Mouse (Mus musculus) liver, embryonic 14.5 days (tissue): ENCODE results near the gene Gdf9. TPM values are rescaled to one million over a fixed set of nuclear protein-coding genes. Genes with fewer than 3 reads are reported as not detected.
A peak's percentile ranks its signal among the peaks of the same experiment; 100 is the strongest.

ENCODE experiments used
- ATAC-seq: fragments of 200-750 bp; cut with Nextera tagmentation; 2 replicates; pipeline ENCODE4 v1.8.0; 2017; ENCODE audit warnings: moderate number of reproducible peaks, mild to moderate bottlenecking, moderate library complexity; ENCODE audit not compliant: insufficient read depth
- DNase-seq, 3 experiments: peaks; one replicate each; pipeline ENCODE4 v3.0.0-alpha.2; 2012 to 2013; ENCODE audit warnings: low read depth in 3 of 3, low spot score in 3 of 3
- H3K27ac ChIP-seq: fragments of 300-500 bp; sonication (generic); 2 replicates; pipeline ENCODE4 v1.5.1; 2014; ENCODE audit warnings: moderate library complexity, mild to moderate bottlenecking, control low read depth, inconsistent platforms
- H3K27me3 ChIP-seq: fragments of 300-500 bp; sonication (generic); 2 replicates; pipeline ENCODE4 v1.6.1; 2014; ENCODE audit warnings: mild to moderate bottlenecking, low read length, moderate library complexity; ENCODE audit not compliant: control insufficient read depth, insufficient read depth
- H3K36me3 ChIP-seq: fragments of 300-500 bp; sonication (generic); replicated peaks from 2 replicates; pipeline ENCODE4 v1.6.1; 2014; ENCODE audit warnings: low read depth; ENCODE audit not compliant: control insufficient read depth, insufficient read depth
- H3K4me1 ChIP-seq, 2 experiments: fragments of 200-500 bp in 1 of 2; fragments of 300-500 bp in 1 of 2; sonication (generic) in 1 of 2; replicated peaks; 2 replicates each; pipeline ENCODE4 v1.6.1; 2012 to 2014; ENCODE audit warnings: antibody characterized with exemption in 1 of 2, inconsistent platforms in 1 of 2, low read length in 1 of 2; ENCODE audit not compliant: control insufficient read depth in 2 of 2, insufficient read depth in 2 of 2
- H3K4me2 ChIP-seq: fragments of 300-500 bp; sonication (generic); 2 replicates; pipeline ENCODE4 v1.6.1; 2014; ENCODE audit warnings: low read depth, mild to moderate bottlenecking, control low read depth, moderate library complexity
- H3K4me3 ChIP-seq, 2 experiments: fragments of 200-500 bp in 1 of 2; fragments of 300-500 bp in 1 of 2; sonication (generic) in 1 of 2; 2 replicates each; pipeline ENCODE4 v1.5.1; 2012 to 2014; ENCODE audit warnings: low read depth in 2 of 2, low read length in 2 of 2, mild to moderate bottlenecking in 2 of 2, control low read depth in 1 of 2, inconsistent platforms in 1 of 2, moderate library complexity in 1 of 2; ENCODE audit not compliant: insufficient read depth in 1 of 2
- H3K9ac ChIP-seq: fragments of 300-500 bp; sonication (generic); replicated peaks from 2 replicates; pipeline ENCODE4 v1.6.1; 2014; ENCODE audit warnings: mild to moderate bottlenecking, control low read depth, moderate library complexity
- H3K9me3 ChIP-seq: fragments of 300-500 bp; sonication (generic); 2 replicates; pipeline ENCODE4 v1.6.1; 2016; ENCODE audit warnings: low read length, mixed read lengths; ENCODE audit not compliant: control insufficient read depth
- CTCF ChIP-seq: IDR thresholded peaks from 2 replicates; pipeline ENCODE4 v1.5.1; 2016; ENCODE audit warnings: antibody characterized with exemption, low read depth, control low read depth
- EP300 ChIP-seq: IDR thresholded peaks from 2 replicates; pipeline ENCODE4 v1.6.1; 2016; ENCODE audit warnings: antibody characterized with exemption, low read depth
- WGBS: fragments of 180-500 bp; shearing (Covaris S2); extraction: QIAGEN DNeasy Blood & Tissue Kit; methylation state at CpG from one replicate; pipeline ENCODE4 v1.1.7; 2014; ENCODE audit not compliant: insufficient replicate concordance; 5-methylcytosine and 5-hydroxymethylcytosine counted together
- polyA plus RNA-seq, 2 experiments: library from polyadenylated mRNA; depleted of rRNA in 1 of 2; stranded (reverse) in 1 of 2; unstranded in 1 of 2; fragments of >200 nt; fragmentation: Nextera tagmentation in 1 of 2; extraction: Ambion mirVana in 1 of 2; gene quantifications; 2 replicates each; pipeline versions ENCODE4 v1.2.1 to v1.2.3; 2012 to 2014

The Gdf9 gene
- polyA plus RNA-seq, 2 experiments: 0.12 to 0.41 TPM

- WGBS: 6% methylated on average over 55 of the region's 55 CpGs
- peak overlapping the region in 1 of 2 experiments; percentile 20; a peak in 2 of 4 replicates for H3K4me3 ChIP-seq
- DNase-seq (no peak), ATAC-seq (no peak)
- H3K4me1 ChIP-seq: peaks cover 0 to 5% of the 10 kb centered on the region in 2 experiments; a peak in 2 of 4 replicates
- H3K4me2 ChIP-seq: peak overlapping the region; percentile 48
- no peaks in the 10 kb centered on the region for H3K9me3 ChIP-seq
- no peak overlapping the region for H3K9ac ChIP-seq
- H3K27me3 ChIP-seq: peaks cover 41% of the 10 kb centered on the region
- H3K27ac ChIP-seq: no peak overlapping the region
- no peak for TF ChIP-seq CTCF
- no peak for TF ChIP-seq EP300
- no peaks in the 10 kb centered on the region for H3K36me3 ChIP-seq
These were observed 33.0 kb downstream of the Gdf9 start for GRCm38 (mm10) chr11:53463551-53464424.

DNA sequence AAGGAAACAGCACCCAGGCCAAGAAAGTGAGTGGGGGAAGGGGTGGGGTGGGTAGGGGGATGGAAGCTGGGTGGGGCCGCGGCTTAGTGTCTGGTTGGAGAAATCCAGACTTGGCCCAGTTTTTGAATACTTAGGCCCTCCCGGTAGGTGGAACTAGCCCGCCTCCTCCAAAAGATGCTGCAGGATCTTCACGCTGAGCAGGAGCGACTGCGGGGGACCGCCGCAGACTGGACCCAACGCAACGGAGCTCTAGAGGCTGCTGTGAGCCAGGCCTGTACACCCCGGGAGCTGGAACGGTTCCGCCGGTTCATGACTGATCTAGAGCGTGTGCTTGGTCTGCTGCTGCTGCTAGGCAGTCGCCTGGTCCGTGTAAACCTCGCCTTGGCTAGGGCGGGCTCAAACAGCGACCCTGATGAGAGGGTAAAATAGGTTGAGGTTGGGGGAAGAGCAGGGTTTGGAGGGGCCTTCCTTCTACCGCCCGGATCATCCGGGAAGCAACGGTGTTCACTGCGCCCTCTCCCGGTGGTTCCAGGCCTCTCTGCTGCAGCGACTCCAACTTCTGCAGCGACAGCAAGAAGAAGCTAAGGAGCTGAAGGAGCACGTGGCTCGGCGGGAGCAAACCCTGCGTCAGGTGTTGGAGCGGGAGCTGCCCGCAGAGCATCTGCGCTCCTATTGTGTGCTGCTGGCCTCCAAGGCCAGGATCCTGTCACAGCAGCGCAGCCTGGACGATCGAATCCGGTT is 35.6 kb downstream of the Gdf9 start:
- ATAC-seq: peak; percentile 40; the same call in 1 of the 2 replicates
- peak overlapping the region; percentile 38 for H3K4me2 ChIP-seq
- H3K9ac ChIP-seq: no peak overlapping the region
- DNase-seq: no peak
- H3K36me3 ChIP-seq: no peaks in the 10 kb centered on the region
- TF ChIP-seq CTCF (peak; percentile 90), EP300 (no peak)
- peaks cover 0 to 5% of the 10 kb centered on the region in 2 experiments; a peak in 2 of 4 replicates for H3K4me1 ChIP-seq
- WGBS: 11% methylated on average over 40 of the region's 40 CpGs
- H3K9me3 ChIP-seq: no peaks in the 10 kb centered on the region
- H3K4me3 ChIP-seq: 0 out of 4 replicates have a peak overlapping the region, but pooled peaks of 1 of the 2 experiments have one; percentile 7
- H3K27ac ChIP-seq: no peak overlapping the region
- peaks cover 61% of the 10 kb centered on the region for H3K27me3 ChIP-seq

DNA sequence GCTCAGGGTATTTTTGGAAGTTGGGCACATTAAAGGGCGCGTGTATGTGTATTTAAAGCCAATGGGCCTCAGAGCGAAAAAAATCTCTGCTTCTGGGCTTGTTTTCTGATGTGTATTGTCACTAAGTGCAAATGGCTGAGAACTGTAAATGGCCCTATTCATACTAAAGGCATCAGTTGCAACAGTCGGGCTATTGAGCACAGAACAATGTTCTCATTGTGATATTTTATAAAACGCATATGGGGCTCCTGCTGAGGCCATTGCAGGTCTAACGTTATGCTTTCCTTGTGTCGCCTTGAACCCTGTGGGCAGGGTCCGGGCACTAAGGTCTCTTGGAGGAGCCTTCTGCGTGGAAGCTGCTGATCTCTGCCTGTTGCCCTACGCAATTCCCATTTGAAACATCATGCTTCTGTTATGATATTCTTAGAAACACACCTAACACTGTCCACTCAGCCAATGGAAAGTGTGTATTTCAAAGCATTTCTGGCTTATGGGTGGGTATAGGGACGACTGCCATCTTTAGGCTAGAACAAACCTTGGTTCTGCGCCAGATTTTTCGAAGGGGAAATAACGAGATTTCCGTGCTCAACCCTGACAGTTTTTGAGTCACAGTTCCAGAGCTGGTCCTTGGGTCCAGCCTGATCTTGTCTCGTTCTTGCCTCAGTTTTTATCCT is 38.6 kb downstream of the Gdf9 start:
- peaks cover 49% of the 10 kb centered on the region for H3K27me3 ChIP-seq
- H3K4me1 ChIP-seq: peaks cover 0 to 2% of the 10 kb centered on the region in 2 experiments; a peak in 1 of 4 replicates
- 40% methylated on average over 16 of the region's 16 CpGs for WGBS
- DNase-seq (no peak), ATAC-seq (no peak)
- no peak overlapping the region for H3K9ac ChIP-seq
- H3K9me3 ChIP-seq: no peaks in the 10 kb centered on the region
- no peak overlapping the region for H3K4me3 ChIP-seq
- H3K27ac ChIP-seq: no peak overlapping the region
- TF ChIP-seq CTCF (no peak), EP300 (no peak)
- H3K4me2 ChIP-seq: no peak overlapping the region
- no peaks in the 10 kb centered on the region for H3K36me3 ChIP-seq

- TF ChIP-seq CTCF (peak; percentile 98), EP300 (no peak)
- Histone ChIP-seq H3K27ac (no peak within 1 kb of the TSS), H3K4me1 (peaks cover 0 to 2% of the 10 kb centered on the region in 2 experiments; a peak in 1 of 4 replicates), H3K4me2 (peak within 1 kb of the TSS; percentile 24; the same call in 1 of the 2 replicates), H3K36me3 (no peaks in the 10 kb centered on the region), H3K9me3 (no peaks in the 10 kb centered on the region), H3K9ac (no peak within 1 kb of the TSS), H3K27me3 (peaks cover 49% of the 10 kb centered on the region), H3K4me3 (no peak within 1 kb of the TSS)
- WGBS: 8% methylated on average over 29 of the region's 29 CpGs
- DNase-seq (peak; percentile 68 to 72 (median 70)), ATAC-seq (peak; percentile 69)
These were observed 39.3 kb downstream of the Gdf9 start, which contains the start of gene Gm9837 for GRCm38 (mm10) chr11:53469968-53470695. Gm9837 (minus strand) TSS chr11:53470479.
